Mouse (Mus musculus): ENCODE measurements at regions not wholly inside any gene's neighbourhood (a gene's known extent, or its start where the extent isn't known, plus 50 kb on each side); places are given as distances from the start of the nearest gene placed in this dataset.
"Not testable (repeated sequence)": the region's sequence is repeated elsewhere in the genome, so short reads cannot be mapped to it uniquely, and the experiment has no call there.

DNA sequence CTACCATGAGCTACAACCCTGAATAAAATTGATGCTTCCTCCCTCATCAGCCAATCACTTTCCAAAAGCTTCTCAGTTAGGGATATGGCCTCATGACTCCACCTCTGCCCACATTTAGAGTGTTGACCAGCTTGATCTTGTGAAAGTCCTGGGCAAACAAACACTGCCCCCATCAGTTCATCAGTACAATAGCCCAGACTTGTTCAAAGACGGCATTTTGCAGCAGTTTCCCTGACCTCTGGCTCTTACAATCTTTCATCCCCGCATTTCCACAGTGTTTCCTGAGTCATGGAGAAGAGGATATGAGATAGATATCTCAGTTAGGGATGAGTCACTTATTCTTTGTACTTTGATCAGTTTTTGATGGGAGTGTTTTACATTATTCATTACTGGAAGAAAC is 203.5 kb upstream of the Asrgl1 start:
- H3K36me3 ChIP-seq (ENCODE audit: control insufficient read depth, insufficient read depth, low read length); H3K4me1 ChIP-seq (ENCODE audit: control insufficient read depth, insufficient read depth, low read length); H3K4me3 ChIP-seq (ENCODE audit: insufficient read depth, low read depth, low read length); DNase-seq; H3K27me3 ChIP-seq (replicated peaks; ENCODE audit: control insufficient read depth, insufficient read depth, low read length); H3K27ac ChIP-seq (ENCODE audit: insufficient read depth, low read depth, low read length): not testable (repeated sequence)
- 55% methylated on average over 2 of the region's 2 CpGs for WGBS

DNA sequence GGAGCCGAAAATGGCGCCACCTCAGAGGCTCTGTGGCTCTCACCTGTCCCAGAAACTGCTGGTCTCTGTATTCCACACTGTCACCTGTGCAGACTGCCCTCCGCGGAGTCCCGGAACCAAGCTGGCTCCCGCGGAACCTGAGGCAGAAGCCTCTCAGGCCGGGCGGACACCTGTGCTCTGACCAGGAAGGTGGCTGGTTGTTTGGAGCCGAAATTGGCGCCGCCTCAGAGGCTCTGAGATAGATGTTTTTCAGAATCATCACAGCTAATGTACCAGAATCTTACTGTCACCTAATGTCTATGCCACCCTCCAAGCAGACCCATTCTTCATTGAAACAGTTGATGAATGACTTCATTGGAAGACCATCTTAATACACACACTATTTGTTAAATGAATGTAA is 202.0 kb upstream of the Asrgl1 start:
- H3K4me1 ChIP-seq (ENCODE audit: control insufficient read depth, insufficient read depth, low read length); H3K4me3 ChIP-seq (ENCODE audit: insufficient read depth, low read depth, low read length); DNase-seq; H3K27ac ChIP-seq (ENCODE audit: insufficient read depth, low read depth, low read length); H3K36me3 ChIP-seq (ENCODE audit: control insufficient read depth, insufficient read depth, low read length); H3K27me3 ChIP-seq (replicated peaks; ENCODE audit: control insufficient read depth, insufficient read depth, low read length): not testable (repeated sequence)
- WGBS = 94% methylated on average over 12 of the region's 12 CpGs

DNA sequence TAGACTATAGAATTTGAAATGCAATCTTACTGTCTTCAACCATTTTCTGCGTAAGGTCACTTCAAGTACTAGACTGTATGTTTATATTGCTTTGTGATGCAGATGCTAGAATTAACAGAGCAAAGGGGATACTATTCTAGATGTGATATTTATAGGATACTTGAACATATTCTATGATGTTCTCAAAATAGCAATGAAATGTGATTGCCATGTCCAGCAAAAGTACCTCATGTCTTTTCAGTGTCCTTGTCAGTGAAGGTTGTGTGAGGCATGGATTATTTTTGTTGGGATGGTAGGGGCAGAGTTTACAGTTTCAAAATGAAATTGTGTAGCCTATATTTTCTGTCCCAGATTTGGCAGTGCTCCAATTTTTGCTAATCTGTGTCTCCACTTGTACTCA is 182.5 kb upstream of the Asrgl1 start:
- not testable (repeated sequence) for H3K4me1 ChIP-seq (ENCODE audit: control insufficient read depth, insufficient read depth, low read length); H3K36me3 ChIP-seq (ENCODE audit: control insufficient read depth, insufficient read depth, low read length); DNase-seq; H3K27ac ChIP-seq (ENCODE audit: insufficient read depth, low read depth, low read length); H3K27me3 ChIP-seq (replicated peaks; ENCODE audit: control insufficient read depth, insufficient read depth, low read length); H3K4me3 ChIP-seq (ENCODE audit: insufficient read depth, low read depth, low read length)
- 100% methylated on average over 1 of the region's 1 CpGs for WGBS

DNA sequence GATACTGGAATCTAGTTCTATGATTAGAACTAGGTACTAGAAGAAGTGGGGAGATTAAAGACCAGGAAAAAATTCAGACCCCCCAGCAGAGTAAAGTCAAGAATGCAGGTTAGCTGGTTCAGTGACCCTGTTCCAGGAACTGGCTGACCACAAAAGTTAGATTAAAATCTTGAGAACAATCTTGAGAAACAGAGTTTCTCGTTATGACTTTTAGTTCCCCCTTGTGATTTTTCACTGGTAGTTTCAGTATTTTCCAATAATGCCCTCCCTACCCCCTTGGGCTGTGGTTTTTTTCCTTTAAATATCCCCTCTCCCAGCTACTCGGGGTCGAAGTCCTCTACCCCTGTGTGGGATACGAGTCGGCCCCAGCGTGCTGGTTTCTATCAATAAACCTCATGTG is 180.7 kb upstream of the Asrgl1 start:
- H3K27me3 ChIP-seq (replicated peaks; ENCODE audit: control insufficient read depth, insufficient read depth, low read length); H3K4me1 ChIP-seq (ENCODE audit: control insufficient read depth, insufficient read depth, low read length); H3K27ac ChIP-seq (ENCODE audit: insufficient read depth, low read depth, low read length); H3K4me3 ChIP-seq (ENCODE audit: insufficient read depth, low read depth, low read length); DNase-seq; H3K36me3 ChIP-seq (ENCODE audit: control insufficient read depth, insufficient read depth, low read length): not testable (repeated sequence)
- 84% methylated on average over 6 of the region's 6 CpGs for WGBS

DNA sequence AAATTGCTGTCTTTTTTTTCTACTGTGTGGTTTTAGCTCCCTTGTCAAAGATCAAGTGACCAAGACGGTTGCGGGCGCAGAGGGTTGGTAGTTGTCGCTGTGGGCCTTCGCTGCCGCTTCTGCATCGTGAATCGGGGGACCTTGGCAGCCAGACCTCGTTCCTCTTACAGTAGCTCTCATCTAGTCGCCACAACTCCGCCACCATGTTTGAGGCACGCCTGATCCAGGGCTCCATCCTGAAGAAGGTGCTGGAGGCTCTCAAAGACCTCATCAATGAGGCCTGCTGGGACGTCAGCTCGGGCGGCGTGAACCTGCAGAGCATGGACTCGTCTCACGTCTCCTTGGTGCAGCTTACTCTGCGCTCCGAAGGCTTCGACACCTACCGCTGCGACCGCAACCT is 147.7 kb upstream of the Asrgl1 start:
- H3K4me3 ChIP-seq (ENCODE audit: insufficient read depth, low read depth, low read length); H3K4me1 ChIP-seq (ENCODE audit: control insufficient read depth, insufficient read depth, low read length); H3K27ac ChIP-seq (ENCODE audit: insufficient read depth, low read depth, low read length); H3K27me3 ChIP-seq (replicated peaks; ENCODE audit: control insufficient read depth, insufficient read depth, low read length); H3K36me3 ChIP-seq (ENCODE audit: control insufficient read depth, insufficient read depth, low read length): not testable (repeated sequence)
- DNase-seq = peak; percentile 27
- WGBS = 90% methylated on average over 24 of the region's 24 CpGs

DNA sequence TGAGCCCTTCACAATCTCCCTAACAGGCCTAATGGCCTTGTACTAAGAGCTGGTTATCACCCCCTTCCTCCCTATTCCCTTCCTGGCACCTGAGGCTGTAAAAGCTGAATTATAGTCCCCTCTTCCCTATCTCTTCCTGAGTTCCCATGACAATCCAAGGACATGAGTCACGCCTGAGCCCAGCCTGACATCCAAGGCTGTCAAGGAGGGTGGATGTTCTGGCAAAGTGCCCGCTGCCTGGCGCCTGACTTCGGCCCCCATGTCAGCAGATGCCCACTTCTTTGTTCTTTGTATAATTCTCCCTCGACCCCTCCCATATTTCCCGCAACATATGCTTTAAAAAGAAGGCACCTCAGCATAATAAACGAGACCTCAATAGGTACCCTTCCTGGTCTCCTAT is 99.2 kb upstream of the Asrgl1 start:
- H3K4me3 ChIP-seq (ENCODE audit: insufficient read depth, low read depth, low read length); H3K27me3 ChIP-seq (replicated peaks; ENCODE audit: control insufficient read depth, insufficient read depth, low read length); H3K27ac ChIP-seq (ENCODE audit: insufficient read depth, low read depth, low read length); H3K4me1 ChIP-seq (ENCODE audit: control insufficient read depth, insufficient read depth, low read length); H3K36me3 ChIP-seq (ENCODE audit: control insufficient read depth, insufficient read depth, low read length); DNase-seq: not testable (repeated sequence)
- WGBS = 66% methylated on average over 7 of the region's 7 CpGs
